Mouse (Mus musculus) CH12.LX (cell line): Measurements from ENCODE around the gene Igsf23.

Source experiments
- MYC ChIP-seq: IDR thresholded peaks from 2 replicates; pipeline ENCODE4 v1.6.1; 2011; ENCODE audit warnings: low read depth, mild to moderate bottlenecking, improper control_type of control experiment, low read length
- POLR2A ChIP-seq: IDR thresholded peaks from 2 replicates; pipeline ENCODE4 v1.6.1; 2011; ENCODE audit warnings: low read depth, mild to moderate bottlenecking, improper control_type of control experiment, low read length

- TF ChIP-seq MYC = no peak
- TF ChIP-seq POLR2A = 0 out of 2 replicates have a peak, but pooled peaks have one; percentile 18
Observed at GRCm38 (mm10) chr7:19932877-19933809, 17.4 kb downstream of the Igsf23 start.
